Mouse (Mus musculus): ENCODE data around the gene Mgat4b.

DNA sequence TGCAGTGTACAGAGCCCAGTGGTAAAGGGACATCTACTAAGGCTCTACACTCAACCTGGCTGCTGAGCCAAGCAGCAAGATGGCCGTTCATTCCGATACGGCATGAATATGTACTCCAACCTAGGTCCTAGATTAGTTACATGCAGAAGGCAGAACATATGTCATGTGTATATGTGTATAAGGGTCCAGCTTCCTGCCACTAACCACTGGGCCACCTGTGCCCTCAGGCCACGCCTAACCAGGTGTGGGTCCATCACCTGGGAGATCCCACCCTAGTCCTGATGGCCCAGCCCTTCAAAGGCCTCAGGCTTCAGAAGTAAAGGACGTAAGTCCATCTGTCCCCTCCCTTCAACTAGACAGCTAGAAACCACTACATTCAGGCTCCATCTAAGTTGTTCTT, 2.7 kb upstream of the Mgat4b start:
- TF ChIP-seq ZC3H11A (IDR thresholded peaks at IDR 0.05; ENCODE audit: borderline replicate concordance, low read depth, low read length) (no peak), HCFC1 (IDR thresholded peaks at IDR 0.05; ENCODE audit: borderline replicate concordance, insufficient read depth, low read length) (no peak), MAFK (IDR thresholded peaks at IDR 0.05; ENCODE audit: insufficient read depth, low read depth, low read length) (no peak), ZNF384 (IDR thresholded peaks at IDR 0.05; ENCODE audit: low read depth, low read length) (no peak), CHD2 (IDR thresholded peaks at IDR 0.05; ENCODE audit: low read depth, low read length) (no peak)
